Mouse (Mus musculus): ENCODE data around the gene 2610301B20Rik. TPM values are rescaled to one million over a fixed set of nuclear protein-coding genes. Genes with fewer than 3 reads are reported as not detected.

Gene 2610301B20Rik
- polyA plus RNA-seq, 1 experiment from 2014 or later = 11.5 TPM

DNA sequence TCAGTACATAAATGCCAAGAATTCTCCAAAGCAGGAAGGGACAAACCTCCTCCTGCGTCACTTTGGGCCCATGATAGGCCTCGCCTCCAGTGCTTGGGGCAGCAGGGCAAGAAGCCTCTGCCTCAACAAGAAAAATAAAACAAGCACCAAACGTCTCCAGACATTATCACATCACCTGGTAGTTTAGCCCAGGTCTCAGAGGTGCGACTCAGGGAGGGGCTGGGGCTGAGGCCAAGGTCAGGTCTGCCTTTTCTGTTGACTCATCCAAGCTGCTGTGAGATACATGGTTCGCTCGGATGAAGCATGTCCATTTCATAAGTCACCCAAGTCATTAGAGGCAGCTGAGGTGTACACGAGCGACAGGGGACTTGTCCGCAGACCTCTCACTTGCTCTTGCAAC is 56.7 kb downstream of the 2610301B20Rik start:
- Histone ChIP-seq H3K4me3 (ENCODE audit: low read depth, low read length) (no peak overlapping the region), H3K9ac (ENCODE audit: low read depth, low read length) (no peak overlapping the region), H3K4me2 (replicated peaks; ENCODE audit: low read depth) (no peak overlapping the region), H3K36me3 (ENCODE audit: control insufficient read depth, insufficient read depth) (no peaks in the 10 kb centered on the region), H3K27ac (ENCODE audit: low read depth, low read length) (peak overlapping the region; percentile 70), H3K27me3 (replicated peaks; ENCODE audit: control insufficient read depth, insufficient read depth, low read length) (no peaks in the 10 kb centered on the region), H3K4me1 (replicated peaks; ENCODE audit: control insufficient read depth, insufficient read depth, low read length) (0 out of 2 replicates have a peak, but pooled peaks cover 9% of the 10 kb centered on the region), H3K9me3 (ENCODE audit: control insufficient read depth) (no peaks in the 10 kb centered on the region)
- TF ChIP-seq CTCF (IDR thresholded peaks at IDR 0.05; ENCODE audit: low read depth) = no peak
- peak; percentile 60 for ATAC-seq
- 49% methylated on average over 9 of the region's 9 CpGs for WGBS

DNA sequence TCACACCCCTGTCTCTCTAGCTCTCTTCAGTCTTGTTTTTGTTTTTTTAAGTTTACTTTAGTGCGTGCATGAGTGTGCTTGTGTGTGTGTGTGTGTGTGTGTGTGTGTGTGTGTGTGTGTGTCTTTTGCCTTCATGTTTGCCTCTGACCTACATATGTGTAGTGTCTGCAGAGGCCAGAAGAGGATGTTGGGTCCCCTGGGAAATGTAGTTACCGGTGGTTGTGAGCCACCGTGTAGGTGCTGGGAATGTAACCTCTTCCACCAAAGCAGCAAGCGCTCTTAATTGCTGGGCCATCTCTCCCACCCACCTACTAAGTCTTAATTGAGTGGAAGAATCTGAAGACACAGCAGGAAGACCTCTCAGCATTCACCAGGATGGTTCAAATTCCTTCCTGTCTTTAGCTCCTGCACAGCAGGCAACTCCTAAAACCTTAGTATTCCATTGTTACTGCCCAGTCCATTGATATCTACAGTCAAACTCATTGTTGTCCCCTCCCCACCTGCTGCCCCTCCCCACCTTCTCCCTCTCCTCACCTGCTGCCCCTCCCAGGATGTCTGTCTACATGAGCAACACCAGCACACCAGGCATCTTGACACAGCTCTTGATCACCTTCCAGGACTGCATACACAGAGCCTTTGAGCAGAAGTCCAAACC is 57.9 kb downstream of the 2610301B20Rik start:
- no peak overlapping the region for H3K4me3 ChIP-seq (ENCODE audit: low read depth, low read length)
- 0 out of 2 replicates have a peak, but pooled peaks cover 7% of the 10 kb centered on the region for H3K4me1 ChIP-seq (replicated peaks; ENCODE audit: control insufficient read depth, insufficient read depth, low read length)
- TF ChIP-seq CTCF (IDR thresholded peaks at IDR 0.05; ENCODE audit: low read depth) = no peak
- no peak overlapping the region for H3K27ac ChIP-seq (ENCODE audit: low read depth, low read length)
- no peak for ATAC-seq
- no peak overlapping the region for H3K9ac ChIP-seq (ENCODE audit: low read depth, low read length)
- no peaks in the 10 kb centered on the region for H3K9me3 ChIP-seq (ENCODE audit: control insufficient read depth)
- no peak overlapping the region for H3K4me2 ChIP-seq (replicated peaks; ENCODE audit: low read depth)
- 63% methylated on average over 4 of the region's 4 CpGs for WGBS
- H3K27me3 ChIP-seq (replicated peaks; ENCODE audit: control insufficient read depth, insufficient read depth, low read length) = no peaks in the 10 kb centered on the region
- H3K36me3 ChIP-seq (ENCODE audit: control insufficient read depth, insufficient read depth) = no peaks in the 10 kb centered on the region

DNA sequence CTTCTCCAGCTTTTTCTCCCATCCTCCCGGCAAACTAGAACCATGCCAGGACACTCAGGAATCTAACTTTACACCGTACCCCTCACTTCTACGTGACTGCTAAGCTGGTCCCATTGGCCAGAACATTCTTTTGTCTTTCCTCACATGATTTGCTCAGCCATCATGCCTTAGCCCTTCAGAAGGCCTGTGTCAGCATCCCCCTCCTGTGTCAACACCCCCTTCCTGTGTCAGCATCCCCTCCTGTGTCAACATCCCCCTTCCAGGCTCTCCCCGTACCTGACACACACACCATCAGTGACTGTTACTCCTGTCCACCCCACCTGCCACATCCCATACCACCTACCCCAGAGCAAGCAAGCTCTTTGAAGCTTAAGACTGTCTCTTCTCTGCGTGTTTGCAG is 58.5 kb downstream of the 2610301B20Rik start:
- H3K27me3 ChIP-seq (replicated peaks; ENCODE audit: control insufficient read depth, insufficient read depth, low read length) = no peaks in the 10 kb centered on the region
- TF ChIP-seq CTCF (IDR thresholded peaks at IDR 0.05; ENCODE audit: low read depth) = no peak
- no peaks in the 10 kb centered on the region for H3K36me3 ChIP-seq (ENCODE audit: control insufficient read depth, insufficient read depth)
- H3K4me1 ChIP-seq (replicated peaks; ENCODE audit: control insufficient read depth, insufficient read depth, low read length) = 0 out of 2 replicates have a peak, but pooled peaks cover 6% of the 10 kb centered on the region
- no peak overlapping the region for H3K27ac ChIP-seq (ENCODE audit: low read depth, low read length)
- H3K4me3 ChIP-seq (ENCODE audit: low read depth, low read length) = no peak overlapping the region
- no peak overlapping the region for H3K4me2 ChIP-seq (replicated peaks; ENCODE audit: low read depth)
- no peaks in the 10 kb centered on the region for H3K9me3 ChIP-seq (ENCODE audit: control insufficient read depth)
- ATAC-seq = no peak
- H3K9ac ChIP-seq (ENCODE audit: low read depth, low read length) = no peak overlapping the region
- WGBS = 78% methylated on average over 5 of the region's 5 CpGs

DNA sequence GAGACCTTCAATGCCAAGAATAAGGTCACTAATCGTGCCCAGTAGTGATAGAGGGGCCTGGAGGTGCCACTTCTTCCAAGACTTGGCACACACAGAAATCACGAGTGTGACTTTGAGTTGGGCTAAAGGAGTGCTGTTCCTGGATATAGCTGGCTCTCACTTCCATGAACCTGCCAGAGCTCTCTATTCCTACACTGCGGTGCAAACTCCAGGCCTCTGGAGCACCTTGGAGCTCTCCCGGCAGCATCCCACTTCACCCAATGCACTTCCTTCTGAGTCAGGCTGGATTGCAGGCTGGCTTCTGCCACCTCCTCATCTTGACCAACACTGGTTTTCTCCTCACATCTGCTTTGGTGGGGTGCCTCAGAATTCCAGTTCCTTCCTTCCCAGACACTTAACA is 62.5 kb downstream of the 2610301B20Rik start:
- H3K9me3 ChIP-seq (ENCODE audit: control insufficient read depth) = no peaks in the 10 kb centered on the region
- H3K27me3 ChIP-seq (replicated peaks; ENCODE audit: control insufficient read depth, insufficient read depth, low read length) = no peaks in the 10 kb centered on the region
- TF ChIP-seq CTCF (IDR thresholded peaks at IDR 0.05; ENCODE audit: low read depth) = no peak
- 80% methylated on average over 4 of the region's 4 CpGs for WGBS
- no peaks in the 10 kb centered on the region for H3K36me3 ChIP-seq (ENCODE audit: control insufficient read depth, insufficient read depth)
- ATAC-seq = no peak
- H3K4me1 ChIP-seq (replicated peaks; ENCODE audit: control insufficient read depth, insufficient read depth, low read length) = no peaks in the 10 kb centered on the region
- no peak overlapping the region for H3K27ac ChIP-seq (ENCODE audit: low read depth, low read length)
- no peak overlapping the region for H3K9ac ChIP-seq (ENCODE audit: low read depth, low read length)
- no peak overlapping the region for H3K4me2 ChIP-seq (replicated peaks; ENCODE audit: low read depth)
- no peak overlapping the region for H3K4me3 ChIP-seq (ENCODE audit: low read depth, low read length)

Small RNAs within 50 kb of the gene (microRNA-seq; reads per million reads assigned to microRNA genes)
- gene Mir3471-1 (not detected), gene n-TSaga9 (4.1 reads per million, percentile 9 among the genes with 10 or more reads in this experiment)

Measured in intestine, postnatal 0 days (tissue).